8 mouse cellular contexts compared by ENCODE assay signal in genomic region chr5:5748866-5749682, GRCm38 (mm10). TPM values are rescaled to one million over a fixed set of nuclear protein-coding genes. Genes with fewer than 3 reads are reported as not detected.
A peak's percentile ranks its signal among the peaks of the same experiment; 100 is the strongest.
DNase-seq lines count a peak whose midpoint lies in the region; ATAC-seq and TF ChIP-seq lines count a peak whose summit lies in the region.

TSS of gene Steap1 (minus strand) at chr5:5749326.

- no peaks in the 10 kb centered on the region for H3K4me1 ChIP-seq in bone marrow macrophage, adult 2 months (ENCODE audit: control insufficient read depth, insufficient read depth, low read length)
- H3K4me1 ChIP-seq in forebrain, embryonic 10.5 days, result peaks cover 5% of the 10 kb centered on the region; the same call in 1 of the 2 replicates
- H3K4me1 ChIP-seq in heart, embryonic 15.5 days (replicated peaks), result peaks cover 7% of the 10 kb centered on the region
- no peaks in the 10 kb centered on the region for H3K4me1 ChIP-seq in liver, embryonic 11.5 days (replicated peaks; ENCODE audit: control insufficient read depth, insufficient read depth, low read length)
- no peaks in the 10 kb centered on the region for H3K4me1 ChIP-seq in stomach, embryonic 14.5 days (ENCODE audit: control insufficient read depth, insufficient read depth, low read length)

- H3K4me3 ChIP-seq in bone marrow macrophage, adult 2 months (ENCODE audit: insufficient read depth, low read length), result peak within 1 kb of the TSS; percentile 64
- H3K4me3 ChIP-seq in forebrain, embryonic 10.5 days, result peak within 1 kb of the TSS; percentile 75
- peak within 1 kb of the TSS; percentile 76 for H3K4me3 ChIP-seq in heart, embryonic 15.5 days
- H3K4me3 ChIP-seq in liver, embryonic 11.5 days (ENCODE audit: low read depth, low read length), result peak within 1 kb of the TSS; percentile 64
- H3K4me3 ChIP-seq in stomach, embryonic 14.5 days (ENCODE audit: low read depth, low read length), result peak within 1 kb of the TSS; percentile 68

- H3K9me3 ChIP-seq in forebrain, embryonic 10.5 days, result no peaks in the 10 kb centered on the region
- no peaks in the 10 kb centered on the region for H3K9me3 ChIP-seq in heart, embryonic 15.5 days (replicated peaks)
- no peaks in the 10 kb centered on the region for H3K9me3 ChIP-seq in liver, embryonic 11.5 days (ENCODE audit: control insufficient read depth, low read length)
- no peaks in the 10 kb centered on the region for H3K9me3 ChIP-seq in stomach, embryonic 14.5 days (ENCODE audit: control insufficient read depth, low read depth, low read length)

- no peaks in the 10 kb centered on the region for H3K36me3 ChIP-seq in forebrain, embryonic 10.5 days (replicated peaks)
- no peaks in the 10 kb centered on the region for H3K36me3 ChIP-seq in heart, embryonic 15.5 days
- H3K36me3 ChIP-seq in liver, embryonic 11.5 days (ENCODE audit: control insufficient read depth, insufficient read depth, low read length), result no peaks in the 10 kb centered on the region
- H3K36me3 ChIP-seq in stomach, embryonic 14.5 days (ENCODE audit: control insufficient read depth, insufficient read depth, low read length), result no peaks in the 10 kb centered on the region

- H3K27me3 ChIP-seq in forebrain, embryonic 10.5 days (ENCODE audit: poor library complexity, severe bottlenecking), result peaks cover 23% of the 10 kb centered on the region
- H3K27me3 ChIP-seq in heart, embryonic 15.5 days, result peaks cover 10% of the 10 kb centered on the region
- peaks cover 5% of the 10 kb centered on the region; the same call in 1 of the 2 replicates for H3K27me3 ChIP-seq in liver, embryonic 11.5 days (replicated peaks; ENCODE audit: control insufficient read depth, insufficient read depth, low read length)
- H3K27me3 ChIP-seq in stomach, embryonic 14.5 days (ENCODE audit: control insufficient read depth, insufficient read depth, low read length), result no peaks in the 10 kb centered on the region

- peak within 1 kb of the TSS; percentile 99 for H3K4me2 ChIP-seq in heart, embryonic 15.5 days
- H3K4me2 ChIP-seq in liver, embryonic 11.5 days, result peak within 1 kb of the TSS; percentile 88
- H3K4me2 ChIP-seq in stomach, embryonic 14.5 days (replicated peaks; ENCODE audit: low read depth, low read length), result peak within 1 kb of the TSS; percentile 90

- peak; percentile 91 for ATAC-seq in heart, embryonic 15.5 days (replicated peaks; ENCODE audit: insufficient number of reproducible peaks, insufficient read depth, low FRiP score, low read depth)
- ATAC-seq in liver, embryonic 11.5 days (replicated peaks; ENCODE audit: low FRiP score), result peak; percentile 93
- peak; percentile 93 for ATAC-seq in stomach, embryonic 14.5 days (ENCODE audit: insufficient number of reproducible peaks, insufficient read depth, low FRiP score, low read depth)

- peak; percentile 93 for DNase-seq in 3134 (ENCODE audit: extremely low read depth, insufficient read length, low spot score)
- DNase-seq in forebrain, embryonic 10.5 days (ENCODE audit: extremely low spot score, low spot score), result peak; percentile 90
- DNase-seq in kidney, postnatal 10 days, result peak; percentile 95
- DNase-seq in liver, embryonic 11.5 days (ENCODE audit: low spot score), result peak; percentile 89
- DNase-seq in natural killer cell, adult 2 months (ENCODE audit: low spot score in 2 of 2), result peak; percentile 40 to 48

- TF ChIP-seq POLR2A in bone marrow macrophage, adult 2 months (IDR thresholded peaks at IDR 0.05; ENCODE audit: borderline replicate concordance, low read depth, low read length), result no peak

- peak; percentile 57; the same call in 1 of the 2 replicates for TF ChIP-seq CTCF in bone marrow macrophage, adult 2 months (IDR thresholded peaks at IDR 0.05; ENCODE audit: low read depth, low read length)

- under 1% methylated on average over 73 of the region's 75 CpGs for WGBS in forebrain, embryonic 10.5 days
- under 1% methylated on average over 75 of the region's 75 CpGs for WGBS in heart, embryonic 15.5 days
- under 1% methylated on average over 72 of the region's 75 CpGs for WGBS in liver, embryonic 11.5 days
- WGBS in stomach, embryonic 14.5 days, result under 1% methylated on average over 72 of the region's 75 CpGs

- H3K9ac ChIP-seq in heart, embryonic 15.5 days, result peak within 1 kb of the TSS; percentile 61
- peak within 1 kb of the TSS; percentile 64 for H3K9ac ChIP-seq in liver, embryonic 11.5 days (ENCODE audit: low read depth, low read length)
- peak within 1 kb of the TSS; percentile 52 for H3K9ac ChIP-seq in stomach, embryonic 14.5 days (replicated peaks; ENCODE audit: low read depth, low read length)

- no peak within 1 kb of the TSS for H3K27ac ChIP-seq in bone marrow macrophage, adult 2 months (ENCODE audit: insufficient read depth, low read depth, low read length)
- peak within 1 kb of the TSS; percentile 84 for H3K27ac ChIP-seq in forebrain, embryonic 10.5 days
- H3K27ac ChIP-seq in heart, embryonic 15.5 days, result no peak within 1 kb of the TSS
- H3K27ac ChIP-seq in liver, embryonic 11.5 days (ENCODE audit: low read depth, low read length), result no peak within 1 kb of the TSS
- no peak within 1 kb of the TSS for H3K27ac ChIP-seq in stomach, embryonic 14.5 days (ENCODE audit: low read length)

RNA-seq across cellular contexts. Expression of gene Steap1, which starts in this region (rescaled TPM):
- polyA plus RNA-seq in bone marrow macrophage, adult 2 months (2012; ENCODE audit: insufficient read depth, insufficient read length, missing spikeins), result not detected in 2 replicates
- 5.5 and 6.4 TPM in 2 replicates for polyA plus RNA-seq in forebrain, embryonic 10.5 days (2016; fragmentation: Nextera tagmentation; extraction: Ambion mirVana)
- polyA plus RNA-seq in heart, embryonic 15.5 days (2015; fragmentation: Nextera tagmentation; extraction: Ambion mirVana), result 1.7 and 2.3 TPM in 2 replicates
- 10.5 and 11.1 TPM in 2 replicates for polyA plus RNA-seq in liver, embryonic 11.5 days (2014; fragmentation: Nextera tagmentation; extraction: Ambion mirVana)
- polyA plus RNA-seq in stomach, embryonic 14.5 days (2014; fragmentation: Nextera tagmentation; extraction: Ambion mirVana), result 12.0 and 14.4 TPM in 2 replicates

Comparison
In these comparisons a context has a peak if more than half of its experiments do, and no peak if none do; other contexts are left out.
1. DNase-seq: peak in every context shown above with its lines; median percentile 95 in kidney, postnatal 10 days; 93 in 3134; 90 in forebrain, embryonic 10.5 days; 89 in liver, embryonic 11.5 days; 44 in natural killer cell, adult 2 months.